Mouse (Mus musculus) hindbrain, embryonic 11.5 days (tissue): ENCODE data around the gene Prmt3. TPM values are rescaled to one million over a fixed set of nuclear protein-coding genes. Genes with fewer than 3 reads are reported as not detected.

Source experiments
- ATAC-seq: fragments of 200-750 bp; cut with Nextera tagmentation; 2 replicates; pipeline ENCODE4 v1.8.0; 2017; ENCODE audit warnings: mild to moderate bottlenecking, moderate TSS enrichment, moderate library complexity; ENCODE audit not compliant: low FRiP score
- DNase-seq: peaks from one replicate; pipeline ENCODE4 v3.0.0-alpha.2; 2015; ENCODE audit warnings: low spot score
- H3K27ac ChIP-seq: fragments of 300-500 bp; sonication (generic); 2 replicates; pipeline ENCODE4 v1.5.1; 2014; ENCODE audit warnings: mild to moderate bottlenecking, low read depth, low read length
- H3K27me3 ChIP-seq: fragments of 300-500 bp; sonication (generic); 2 replicates; pipeline ENCODE4 v1.6.1; 2014; ENCODE audit warnings: mild to moderate bottlenecking, low read length, moderate library complexity, mixed read lengths; ENCODE audit not compliant: control insufficient read depth, insufficient read depth
- H3K36me3 ChIP-seq: fragments of 300-500 bp; sonication (generic); 2 replicates; pipeline ENCODE4 v1.6.1; 2014; ENCODE audit warnings: mild to moderate bottlenecking, low read length, moderate library complexity, mixed read lengths; ENCODE audit not compliant: control insufficient read depth, insufficient read depth
- H3K4me1 ChIP-seq: fragments of 300-500 bp; sonication (generic); replicated peaks from 2 replicates; pipeline ENCODE4 v1.6.1; 2014; ENCODE audit warnings: low read length, mixed read lengths; ENCODE audit not compliant: control insufficient read depth, insufficient read depth
- H3K4me2 ChIP-seq: fragments of 300-500 bp; sonication (generic); replicated peaks from 2 replicates; pipeline ENCODE4 v1.6.1; 2014; ENCODE audit warnings: mild to moderate bottlenecking, low read depth, low read length
- H3K4me3 ChIP-seq: fragments of 300-500 bp; sonication (generic); 2 replicates; pipeline ENCODE4 v1.5.1; 2014; ENCODE audit warnings: low read depth, low read length
- H3K9ac ChIP-seq: fragments of 300-500 bp; sonication (generic); 2 replicates; pipeline ENCODE4 v1.6.1; 2014; ENCODE audit warnings: low read depth, low read length
- H3K9me3 ChIP-seq: fragments of 300-500 bp; sonication (generic); 2 replicates; pipeline ENCODE4 v1.6.1; 2016; ENCODE audit warnings: low read length; ENCODE audit not compliant: control insufficient read depth
- WGBS: fragments of 180-500 bp; shearing (Covaris S2); extraction: QIAGEN DNeasy Blood & Tissue Kit; methylation state at CpG from one replicate; pipeline ENCODE4 v1.1.7; 2014; 5-methylcytosine and 5-hydroxymethylcytosine counted together
- polyA plus RNA-seq: library from polyadenylated mRNA; unstranded; fragments of >200 nt; fragmentation: Nextera tagmentation; extraction: Ambion mirVana; gene quantifications from 2 replicates; pipeline ENCODE4 v1.2.1, GENCODE M21; 2014

The Prmt3 gene
- polyA plus RNA-seq, 1 experiment from 2014 or later: 53.5 TPM

- no peaks in the 10 kb centered on the region for H3K9me3 ChIP-seq
- DNase-seq (peak; percentile 44), ATAC-seq (peak; percentile 59)
- H3K4me1 ChIP-seq: peaks cover 5% of the 10 kb centered on the region; the same call in 1 of the 2 replicates
- H3K9ac ChIP-seq: peak within 1 kb of the TSS; percentile 45
- no peaks in the 10 kb centered on the region for H3K36me3 ChIP-seq
- H3K4me3 ChIP-seq: peak within 1 kb of the TSS; percentile 39
- peak within 1 kb of the TSS; percentile 72 for H3K4me2 ChIP-seq
- no peak within 1 kb of the TSS for H3K27ac ChIP-seq
- WGBS: 2% methylated on average over 18 of the region's 42 CpGs
- peaks cover 31% of the 10 kb centered on the region for H3K27me3 ChIP-seq
Measured at GRCm38 (mm10) chr7:49758934-49759571, 19.1 kb upstream of the Prmt3 start, which contains the start of gene Htatip2. TSS of gene Htatip2 (plus strand) at chr7:49759115.

GRCm38 (mm10) chr7:49762605-49763004 lies 15.5 kb upstream of the Prmt3 start:
- WGBS: 78% methylated on average over 13 of the region's 13 CpGs
- H3K27me3 ChIP-seq: peaks cover 17% of the 10 kb centered on the region

GRCm38 (mm10) chr7:49764011-49764716 lies 14.0 kb upstream of the Prmt3 start:
- DNase-seq: no peak
- peaks cover 7% of the 10 kb centered on the region; the same call in 1 of the 2 replicates for H3K27me3 ChIP-seq

More at GRCm38 (mm10) chr7:49762605-49763004, 15.5 kb upstream of the Prmt3 start:
- Histone ChIP-seq H3K4me3 (no peak overlapping the region), H3K4me2 (no peak overlapping the region), H3K36me3 (no peaks in the 10 kb centered on the region), H3K4me1 (peaks cover 5% of the 10 kb centered on the region; the same call in 1 of the 2 replicates), H3K27ac (no peak overlapping the region), H3K9ac (no peak overlapping the region), H3K9me3 (no peaks in the 10 kb centered on the region)
- DNase-seq (no peak), ATAC-seq (no peak)

GRCm38 (mm10) chr7:49766166-49766565 lies 12.0 kb upstream of the Prmt3 start:
- DNase-seq: no peak
- Histone ChIP-seq H3K27ac (no peak overlapping the region), H3K4me2 (no peak overlapping the region), H3K36me3 (no peaks in the 10 kb centered on the region), H3K27me3 (no peaks in the 10 kb centered on the region; the same call in 1 of the 2 replicates), H3K4me3 (no peak overlapping the region), H3K9me3 (no peaks in the 10 kb centered on the region), H3K9ac (no peak overlapping the region), H3K4me1 (no peaks in the 10 kb centered on the region)
- ATAC-seq: no peak
- WGBS: 94% methylated on average over 7 of the region's 7 CpGs

More at GRCm38 (mm10) chr7:49764011-49764716, 14.0 kb upstream of the Prmt3 start:
- 77% methylated on average over 10 of the region's 10 CpGs for WGBS
- Histone ChIP-seq H3K4me3 (no peak overlapping the region), H3K36me3 (no peaks in the 10 kb centered on the region), H3K4me2 (no peak overlapping the region), H3K9me3 (no peaks in the 10 kb centered on the region), H3K27ac (no peak overlapping the region), H3K4me1 (peaks cover 2% of the 10 kb centered on the region; the same call in 1 of the 2 replicates), H3K9ac (no peak overlapping the region)
- ATAC-seq: no peak

GRCm38 (mm10) chr7:49768509-49768908 lies 9.6 kb upstream of the Prmt3 start:
- no peak for ATAC-seq

GRCm38 (mm10) chr7:49774396-49774795 lies 3.8 kb upstream of the Prmt3 start:
- H3K36me3 ChIP-seq: no peaks in the 10 kb centered on the region
- H3K9me3 ChIP-seq: no peaks in the 10 kb centered on the region
- WGBS: 98% methylated on average over 2 of the region's 2 CpGs
- H3K27me3 ChIP-seq: no peaks in the 10 kb centered on the region; the same call in 1 of the 2 replicates
- ATAC-seq: no peak
- H3K4me3 ChIP-seq: no peak overlapping the region
- H3K9ac ChIP-seq: no peak overlapping the region
- DNase-seq: no peak
- H3K4me2 ChIP-seq: no peak overlapping the region
- no peak overlapping the region for H3K27ac ChIP-seq
- H3K4me1 ChIP-seq: no peaks in the 10 kb centered on the region

More at GRCm38 (mm10) chr7:49768509-49768908, 9.6 kb upstream of the Prmt3 start:
- Histone ChIP-seq H3K9ac (no peak overlapping the region), H3K4me1 (no peaks in the 10 kb centered on the region), H3K36me3 (no peaks in the 10 kb centered on the region), H3K4me2 (no peak overlapping the region), H3K4me3 (no peak overlapping the region), H3K9me3 (no peaks in the 10 kb centered on the region), H3K27ac (no peak overlapping the region), H3K27me3 (no peaks in the 10 kb centered on the region; the same call in 1 of the 2 replicates)
- DNase-seq: no peak
- 49% methylated on average over 9 of the region's 9 CpGs for WGBS

- H3K9me3 ChIP-seq: no peaks in the 10 kb centered on the region
- no peaks in the 10 kb centered on the region for H3K4me1 ChIP-seq
- no peak overlapping the region for H3K4me2 ChIP-seq
- ATAC-seq (peak; percentile 50), DNase-seq (no peak)
- 53% methylated on average over 3 of the region's 3 CpGs for WGBS
- H3K4me3 ChIP-seq: no peak overlapping the region
- no peak overlapping the region for H3K27ac ChIP-seq
- H3K36me3 ChIP-seq: no peaks in the 10 kb centered on the region
- no peaks in the 10 kb centered on the region for H3K27me3 ChIP-seq
- no peak overlapping the region for H3K9ac ChIP-seq
Measured at GRCm38 (mm10) chr7:49777585-49777984, 561 bp upstream of the Prmt3 start.

GRCm38 (mm10) chr7:49778904-49779615 lies 914 bp downstream of the Prmt3 start:
- no peak overlapping the region for H3K27ac ChIP-seq
- no peaks in the 10 kb centered on the region for H3K27me3 ChIP-seq
- H3K9me3 ChIP-seq: no peaks in the 10 kb centered on the region
- peak overlapping the region; percentile 76 for H3K4me3 ChIP-seq
- no peaks in the 10 kb centered on the region for H3K4me1 ChIP-seq
- DNase-seq (no peak), ATAC-seq (0 out of 2 replicates have a peak, but pooled peaks have one; percentile 2)
- peak overlapping the region; percentile 90 for H3K4me2 ChIP-seq
- H3K9ac ChIP-seq: peak overlapping the region; percentile 68
- no peaks in the 10 kb centered on the region for H3K36me3 ChIP-seq
- 76% methylated on average over 12 of the region's 12 CpGs for WGBS
